Mouse (Mus musculus) embryonic facial prominence, embryonic 13.5 days (tissue): ENCODE measurements around the gene Fam169a. TPM values are rescaled to one million over a fixed set of nuclear protein-coding genes. Genes with fewer than 3 reads are reported as not detected.
"Not testable (repeated sequence)": the region's sequence is repeated elsewhere in the genome, so short reads cannot be mapped to it uniquely, and the experiment has no call there.

Experiments used
- ATAC-seq: fragments of 200-750 bp; cut with Nextera tagmentation; 2 replicates; pipeline ENCODE4 v1.8.0; 2017; ENCODE audit warnings: low read depth; ENCODE audit not compliant: insufficient number of reproducible peaks, insufficient read depth, low FRiP score, low TSS enrichment
- H3K27ac ChIP-seq: fragments of 300-500 bp; sonication (generic); 2 replicates; pipeline ENCODE4 v1.5.1; 2015; ENCODE audit warnings: moderate library complexity, mild to moderate bottlenecking, inconsistent platforms
- H3K27me3 ChIP-seq: fragments of 300-500 bp; sonication (generic); 2 replicates; pipeline ENCODE4 v1.6.1; 2015; ENCODE audit warnings: mild to moderate bottlenecking, inconsistent platforms
- H3K36me3 ChIP-seq: fragments of 300-500 bp; sonication (generic); 2 replicates; pipeline ENCODE4 v1.6.1; 2015; ENCODE audit warnings: mild to moderate bottlenecking, inconsistent platforms
- H3K4me1 ChIP-seq: fragments of 300-500 bp; sonication (generic); 2 replicates; pipeline ENCODE4 v1.6.1; 2015; ENCODE audit warnings: inconsistent platforms
- H3K4me2 ChIP-seq: fragments of 300-500 bp; sonication (generic); 2 replicates; pipeline ENCODE4 v1.6.1; 2015; ENCODE audit warnings: moderate library complexity, mild to moderate bottlenecking, inconsistent platforms
- H3K4me3 ChIP-seq: fragments of 300-500 bp; sonication (generic); 2 replicates; pipeline ENCODE4 v1.5.1; 2015; ENCODE audit warnings: mild to moderate bottlenecking, inconsistent platforms
- H3K9ac ChIP-seq: fragments of 300-500 bp; sonication (generic); 2 replicates; pipeline ENCODE4 v1.6.1; 2015; ENCODE audit warnings: mild to moderate bottlenecking, inconsistent platforms
- H3K9me3 ChIP-seq: fragments of 300-500 bp; sonication (generic); 2 replicates; pipeline ENCODE4 v1.6.1; 2016; ENCODE audit warnings: inconsistent platforms
- WGBS: fragments of 180-500 bp; shearing (Covaris S2); methylation state at CpG from one replicate; pipeline ENCODE4 v1.1.7; 2015; ENCODE audit warnings: mixed read lengths; 5-methylcytosine and 5-hydroxymethylcytosine counted together
- polyA plus RNA-seq: library from polyadenylated mRNA; unstranded; fragments of >200 nt; fragmentation: Nextera tagmentation; extraction: Ambion mirVana; gene quantifications from 2 replicates; pipeline ENCODE4 v1.2.1, GENCODE M21; 2015

Fam169a gene
- polyA plus RNA-seq, 1 experiment from 2014 or later, result 4.0 TPM

GRCm38 (mm10) chr13:97062151-97062550, 4.9 kb upstream of the Fam169a start:
- Histone ChIP-seq H3K9ac (no peak overlapping the region), H3K9me3 (no peaks in the 10 kb centered on the region), H3K27ac (no peak overlapping the region), H3K4me1 (0 out of 2 replicates have a peak, but pooled peaks cover 2% of the 10 kb centered on the region), H3K27me3 (peaks cover 9% of the 10 kb centered on the region), H3K4me3 (no peak overlapping the region), H3K36me3 (no peaks in the 10 kb centered on the region), H3K4me2 (no peak overlapping the region)
- ATAC-seq, result no peak
- 89% methylated on average over 3 of the region's 3 CpGs for WGBS

- H3K4me1 ChIP-seq, result no peaks in the 10 kb centered on the region
- no peak overlapping the region for H3K9ac ChIP-seq
- H3K9me3 ChIP-seq, result no peaks in the 10 kb centered on the region
- H3K4me3 ChIP-seq, result no peak overlapping the region
- peaks cover 16% of the 10 kb centered on the region for H3K27me3 ChIP-seq
- WGBS, result 70% methylated on average over 2 of the region's 2 CpGs
- ATAC-seq, result no peak
- no peak overlapping the region for H3K27ac ChIP-seq
- H3K36me3 ChIP-seq, result no peaks in the 10 kb centered on the region
- H3K4me2 ChIP-seq, result no peak overlapping the region
These were observed 3.7 kb upstream of the Fam169a start for GRCm38 (mm10) chr13:97063431-97063830.

- H3K4me2 ChIP-seq, result peak overlapping the region; percentile 16; the same call in 1 of the 2 replicates
- H3K4me1 ChIP-seq, result no peaks in the 10 kb centered on the region
- H3K9ac ChIP-seq, result no peak overlapping the region
- no peak for ATAC-seq
- no peak overlapping the region for H3K4me3 ChIP-seq
- no peak overlapping the region for H3K27ac ChIP-seq
- no peaks in the 10 kb centered on the region for H3K36me3 ChIP-seq
- WGBS, result 48% methylated on average over 3 of the region's 3 CpGs
- no peaks in the 10 kb centered on the region for H3K9me3 ChIP-seq
- H3K27me3 ChIP-seq, result peaks cover 22% of the 10 kb centered on the region
These were observed 2.7 kb upstream of the Fam169a start for GRCm38 (mm10) chr13:97064413-97064812.

- not testable (repeated sequence) for H3K4me3 ChIP-seq, H3K27ac ChIP-seq, H3K4me1 ChIP-seq, H3K36me3 ChIP-seq, H3K9me3 ChIP-seq, ATAC-seq, H3K9ac ChIP-seq
- WGBS, result 41% methylated on average over 18 of the region's 18 CpGs
- Histone ChIP-seq H3K4me2 (peak overlapping the region; percentile 16), H3K27me3 (peaks cover 28% of the 10 kb centered on the region)
These were observed 2.1 kb upstream of the Fam169a start for GRCm38 (mm10) chr13:97064844-97065621.

DNA sequence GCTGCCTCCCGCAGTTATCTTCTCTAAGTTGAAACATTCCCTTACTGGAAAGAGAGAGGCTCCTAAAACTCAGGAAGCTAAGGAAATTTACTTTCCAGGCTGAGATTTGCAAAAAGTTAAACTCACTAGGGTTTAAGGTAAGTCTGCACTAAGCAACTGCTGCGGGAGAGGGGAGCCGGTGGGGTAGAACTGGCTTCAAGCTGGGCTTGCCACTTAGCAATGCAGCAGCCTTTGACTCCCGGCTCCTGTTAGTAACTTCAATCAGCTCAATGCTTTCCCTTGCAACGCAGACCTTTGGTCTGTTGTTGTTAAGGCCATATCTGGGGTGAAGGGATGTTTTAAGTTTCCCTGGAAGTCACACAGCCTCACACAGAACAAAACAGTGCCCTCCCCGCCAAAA, 605 bp downstream of the Fam169a start:
- 8% methylated on average over 6 of the region's 6 CpGs for WGBS
- no peaks in the 10 kb centered on the region for H3K36me3 ChIP-seq

GRCm38 (mm10) chr13:97068151-97068550, 1.1 kb downstream of the Fam169a start:
- 38% methylated on average over 8 of the region's 8 CpGs for WGBS
- H3K4me1 ChIP-seq, result no peaks in the 10 kb centered on the region
- peaks cover 36% of the 10 kb centered on the region for H3K27me3 ChIP-seq
- no peak overlapping the region for H3K9ac ChIP-seq
- no peak overlapping the region for H3K4me3 ChIP-seq
- H3K4me2 ChIP-seq, result no peak overlapping the region
- no peak for ATAC-seq
- no peaks in the 10 kb centered on the region for H3K36me3 ChIP-seq
- no peak overlapping the region for H3K27ac ChIP-seq
- H3K9me3 ChIP-seq, result no peaks in the 10 kb centered on the region

More for the DNA sequence above, 605 bp downstream of the Fam169a start:
- Histone ChIP-seq H3K4me1 (no peaks in the 10 kb centered on the region), H3K27me3 (peaks cover 31% of the 10 kb centered on the region), H3K27ac (no peak overlapping the region), H3K4me2 (no peak overlapping the region), H3K9me3 (no peaks in the 10 kb centered on the region), H3K4me3 (no peak overlapping the region), H3K9ac (no peak overlapping the region)
- ATAC-seq, result no peak

DNA sequence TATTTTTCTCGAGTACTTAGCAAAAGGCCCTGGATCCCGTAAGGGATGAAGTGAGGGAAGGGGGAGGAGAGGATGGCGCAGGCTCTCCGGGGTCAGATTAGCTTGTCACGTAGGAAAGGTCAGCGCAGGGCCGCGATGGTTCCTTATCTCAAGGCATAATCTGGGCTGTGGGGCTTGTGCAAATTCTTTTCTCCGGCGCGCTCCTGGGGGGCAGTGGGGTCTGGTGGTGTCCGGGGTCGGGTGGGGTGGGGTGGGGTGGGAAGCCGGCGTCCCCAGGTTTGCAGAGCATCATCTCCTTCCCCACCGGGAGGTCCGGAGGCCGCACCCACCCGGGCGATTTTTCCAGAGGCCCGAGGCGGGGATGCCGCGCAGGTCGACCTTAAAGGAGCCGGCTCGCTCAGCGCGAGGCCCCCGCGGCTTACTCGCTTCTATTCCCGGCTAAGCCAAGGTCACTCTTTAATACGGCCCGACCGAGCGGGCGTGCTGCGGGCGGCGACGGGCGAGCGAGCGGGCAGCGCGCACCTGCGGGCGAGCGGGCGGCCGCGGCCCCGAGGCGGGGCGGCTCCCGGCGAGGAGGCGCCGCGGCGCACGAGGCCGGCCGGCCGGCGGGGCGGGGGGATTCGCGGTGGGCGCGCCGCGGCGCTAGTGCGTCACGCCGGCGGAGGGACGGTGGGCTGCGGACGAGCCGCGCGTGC, 4.0 kb downstream of the Fam169a start:
- Histone ChIP-seq H3K36me3 (no peaks in the 10 kb centered on the region), H3K4me2 (peak overlapping the region; percentile 92), H3K27me3 (peaks cover 37% of the 10 kb centered on the region), H3K4me1 (no peaks in the 10 kb centered on the region), H3K9me3 (no peaks in the 10 kb centered on the region), H3K4me3 (peak overlapping the region; percentile 85), H3K9ac (peak overlapping the region; percentile 79), H3K27ac (no peak overlapping the region)
- under 1% methylated on average over 75 of the region's 85 CpGs for WGBS
- peak; percentile 48; the same call in 1 of the 2 replicates for ATAC-seq

GRCm38 (mm10) chr13:97071626-97072241, 4.6 kb downstream of the Fam169a start:
- H3K36me3 ChIP-seq, result no peaks in the 10 kb centered on the region
- no peaks in the 10 kb centered on the region for H3K9me3 ChIP-seq
- peak overlapping the region; percentile 85 for H3K4me3 ChIP-seq
- peak; percentile 76 for ATAC-seq
- H3K4me1 ChIP-seq, result no peaks in the 10 kb centered on the region
- under 1% methylated on average over 40 of the region's 76 CpGs for WGBS
- H3K27me3 ChIP-seq, result peaks cover 31% of the 10 kb centered on the region
- H3K9ac ChIP-seq, result peak overlapping the region; percentile 79
- no peak overlapping the region for H3K27ac ChIP-seq
- peak overlapping the region; percentile 92 for H3K4me2 ChIP-seq

DNA sequence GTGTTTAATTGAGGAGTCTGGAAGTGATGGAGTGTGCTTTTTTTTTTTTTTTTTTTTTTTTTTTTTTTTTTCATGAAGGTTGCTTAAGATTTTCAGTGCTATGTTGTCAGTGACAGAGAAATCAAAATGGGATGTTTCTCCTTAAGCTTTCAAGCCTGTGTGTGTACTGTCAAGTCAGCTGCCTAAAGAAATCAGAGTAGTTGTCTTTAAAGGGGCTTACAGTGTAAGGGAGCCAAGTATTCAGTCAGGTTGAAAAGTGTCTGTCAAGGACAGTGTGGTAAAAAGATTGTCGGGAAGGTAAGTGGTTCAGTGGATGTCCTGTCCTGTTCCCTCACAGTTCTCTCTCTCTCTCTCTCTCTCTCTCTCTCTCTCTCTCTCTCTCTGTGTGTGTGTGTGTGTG, 6.4 kb downstream of the Fam169a start:
- no peak overlapping the region for H3K4me2 ChIP-seq
- peaks cover 20% of the 10 kb centered on the region for H3K27me3 ChIP-seq
- no peak overlapping the region for H3K4me3 ChIP-seq
- no peak overlapping the region for H3K9ac ChIP-seq
- no peaks in the 10 kb centered on the region for H3K4me1 ChIP-seq
- H3K36me3 ChIP-seq, result no peaks in the 10 kb centered on the region
- ATAC-seq, result no peak
- H3K27ac ChIP-seq, result no peak overlapping the region
- WGBS, result 48% methylated on average over 1 of the region's 1 CpGs
- no peaks in the 10 kb centered on the region for H3K9me3 ChIP-seq

- Histone ChIP-seq H3K36me3 (no peaks in the 10 kb centered on the region), H3K4me3 (no peak overlapping the region), H3K4me2 (no peak overlapping the region), H3K9me3 (no peaks in the 10 kb centered on the region), H3K27ac (no peak overlapping the region), H3K4me1 (peaks cover 8% of the 10 kb centered on the region; the same call in 1 of the 2 replicates), H3K27me3 (peaks cover 6% of the 10 kb centered on the region), H3K9ac (no peak overlapping the region)
- WGBS, result 87% methylated on average over 2 of the region's 2 CpGs
- no peak for ATAC-seq
These were observed 10.5 kb downstream of the Fam169a start for GRCm38 (mm10) chr13:97077556-97077955.

- no peaks in the 10 kb centered on the region for H3K36me3 ChIP-seq
- no peaks in the 10 kb centered on the region for H3K9me3 ChIP-seq
- no peak overlapping the region for H3K4me2 ChIP-seq
- peaks cover 8% of the 10 kb centered on the region; the same call in 1 of the 2 replicates for H3K4me1 ChIP-seq
- no peak overlapping the region for H3K27ac ChIP-seq
- WGBS, result 74% methylated on average over 2 of the region's 2 CpGs
- no peaks in the 10 kb centered on the region for H3K27me3 ChIP-seq
- no peak for ATAC-seq
- no peak overlapping the region for H3K9ac ChIP-seq
- no peak overlapping the region for H3K4me3 ChIP-seq
These were observed 13.1 kb downstream of the Fam169a start for GRCm38 (mm10) chr13:97080201-97080600.
